Mouse (Mus musculus) kidney, embryonic 16.5 days (tissue): ENCODE results near the gene Slc25a22. TPM values are rescaled to one million over a fixed set of nuclear protein-coding genes. Genes with fewer than 3 reads are reported as not detected.

ENCODE experiments used
- ATAC-seq: fragments of 200-750 bp; cut with Nextera tagmentation; 2 replicates; pipeline ENCODE4 v1.8.0; 2017; ENCODE audit warnings: moderate TSS enrichment; ENCODE audit not compliant: low FRiP score, low TSS enrichment
- H3K27ac ChIP-seq: fragments of 300-500 bp; sonication (generic); 2 replicates; pipeline ENCODE4 v1.5.1; 2014; ENCODE audit warnings: low read length
- H3K27me3 ChIP-seq: fragments of 300-500 bp; sonication (generic); 2 replicates; pipeline ENCODE4 v1.6.1; 2014; ENCODE audit warnings: low read length, control low read depth, mixed read lengths; ENCODE audit not compliant: insufficient read depth
- H3K36me3 ChIP-seq: fragments of 300-500 bp; sonication (generic); 2 replicates; pipeline ENCODE4 v1.6.1; 2014; ENCODE audit warnings: low read length, control low read depth, mixed read lengths; ENCODE audit not compliant: insufficient read depth
- H3K4me1 ChIP-seq: fragments of 300-500 bp; sonication (generic); 2 replicates; pipeline ENCODE4 v1.6.1; 2014; ENCODE audit warnings: low read length, control low read depth, mixed read lengths; ENCODE audit not compliant: insufficient read depth
- H3K4me2 ChIP-seq: fragments of 300-500 bp; sonication (generic); replicated peaks from 2 replicates; pipeline ENCODE4 v1.6.1; 2014; ENCODE audit warnings: low read depth, low read length
- H3K4me3 ChIP-seq: fragments of 300-500 bp; sonication (generic); 2 replicates; pipeline ENCODE4 v1.5.1; 2014; ENCODE audit warnings: mild to moderate bottlenecking, low read length
- H3K9ac ChIP-seq: fragments of 300-500 bp; sonication (generic); replicated peaks from 2 replicates; pipeline ENCODE4 v1.6.1; 2014; ENCODE audit warnings: low read length
- H3K9me3 ChIP-seq: fragments of 300-500 bp; sonication (generic); 2 replicates; pipeline ENCODE4 v1.6.1; 2016; ENCODE audit warnings: low read length, control low read depth
- WGBS: fragments of 180-500 bp; shearing (Covaris S2); extraction: QIAGEN DNeasy Blood & Tissue Kit; methylation state at CpG from one replicate; pipeline ENCODE4 v1.1.7; 2014; 5-methylcytosine and 5-hydroxymethylcytosine counted together
- polyA plus RNA-seq: library from polyadenylated mRNA; unstranded; fragments of >200 nt; fragmentation: Nextera tagmentation; extraction: Ambion mirVana; gene quantifications from 2 replicates; pipeline ENCODE4 v1.2.1, GENCODE M21; 2015

Gene Slc25a22
- polyA plus RNA-seq, 1 experiment from 2014 or later, result 33.2 TPM

DNA sequence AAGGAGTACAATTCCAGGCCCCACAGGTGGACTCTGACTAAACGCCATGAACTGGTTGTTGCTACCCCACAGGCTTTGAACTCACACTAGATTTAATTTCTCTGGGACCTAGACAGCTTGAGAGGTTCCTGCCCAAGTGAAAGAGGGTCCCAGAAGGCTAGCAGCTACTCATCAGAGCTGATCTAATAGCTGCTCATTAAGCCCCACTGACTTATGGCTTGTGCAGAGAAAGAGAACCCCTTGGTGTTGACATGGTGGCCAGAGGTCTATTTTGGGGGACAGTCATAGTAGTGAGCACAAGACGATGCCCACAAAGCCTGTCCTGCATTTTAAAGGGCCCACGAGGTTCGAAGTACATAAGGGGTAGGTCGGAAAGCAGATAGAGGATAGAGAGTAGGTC lies 36.5 kb upstream of the Slc25a22 start:
- ATAC-seq, result no peak
- H3K4me1 ChIP-seq, result peaks cover 48% of the 10 kb centered on the region
- WGBS, result 7% methylated on average over 5 of the region's 5 CpGs

GRCm38 (mm10) chr7:141472763-141473162 lies 35.1 kb upstream of the Slc25a22 start:
- no peak overlapping the region for H3K27ac ChIP-seq
- H3K4me3 ChIP-seq, result no peak overlapping the region
- H3K9me3 ChIP-seq, result no peaks in the 10 kb centered on the region
- ATAC-seq, result no peak
- 75% methylated on average over 6 of the region's 6 CpGs for WGBS
- H3K4me1 ChIP-seq, result peaks cover 53% of the 10 kb centered on the region
- no peak overlapping the region for H3K9ac ChIP-seq
- no peaks in the 10 kb centered on the region for H3K27me3 ChIP-seq
- H3K4me2 ChIP-seq, result no peak overlapping the region
- H3K36me3 ChIP-seq, result peaks cover 26% of the 10 kb centered on the region

More for the DNA sequence above, 36.5 kb upstream of the Slc25a22 start:
- Histone ChIP-seq H3K27ac (no peak overlapping the region), H3K9me3 (no peaks in the 10 kb centered on the region), H3K4me2 (peak overlapping the region; percentile 91), H3K27me3 (no peaks in the 10 kb centered on the region), H3K4me3 (peak overlapping the region; percentile 81), H3K9ac (peak overlapping the region; percentile 90), H3K36me3 (peaks cover 26% of the 10 kb centered on the region)

GRCm38 (mm10) chr7:141472226-141472625 lies 34.5 kb upstream of the Slc25a22 start:
- Histone ChIP-seq H3K9ac (no peak overlapping the region), H3K9me3 (no peaks in the 10 kb centered on the region), H3K27ac (no peak overlapping the region), H3K4me3 (no peak overlapping the region), H3K4me1 (peaks cover 48% of the 10 kb centered on the region), H3K36me3 (peaks cover 26% of the 10 kb centered on the region), H3K27me3 (no peaks in the 10 kb centered on the region), H3K4me2 (no peak overlapping the region)
- WGBS, result 77% methylated on average over 6 of the region's 6 CpGs
- no peak for ATAC-seq

DNA sequence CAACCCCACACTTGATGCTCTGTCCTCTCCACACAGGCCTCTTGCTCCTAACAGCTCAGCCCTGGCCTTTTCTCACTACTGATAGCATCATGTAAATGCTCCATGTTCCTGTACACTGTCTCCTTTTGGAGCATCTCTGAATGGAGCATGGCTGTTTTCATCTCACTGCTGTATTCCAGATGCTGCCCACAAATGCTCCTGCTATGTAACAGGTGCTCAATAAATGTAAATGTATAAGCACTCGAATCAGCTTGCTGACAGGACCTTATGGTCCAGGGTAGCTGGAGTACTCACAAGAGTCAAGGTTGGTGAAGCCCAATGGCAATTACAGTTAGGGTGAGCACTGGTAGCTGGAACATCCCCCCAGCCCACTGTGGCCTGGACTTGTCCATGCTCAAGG lies 33.5 kb upstream of the Slc25a22 start:
- no peak overlapping the region for H3K4me3 ChIP-seq
- 79% methylated on average over 1 of the region's 1 CpGs for WGBS
- H3K27ac ChIP-seq, result no peak overlapping the region
- no peaks in the 10 kb centered on the region for H3K27me3 ChIP-seq
- H3K4me2 ChIP-seq, result no peak overlapping the region
- H3K4me1 ChIP-seq, result peaks cover 46% of the 10 kb centered on the region
- peaks cover 26% of the 10 kb centered on the region for H3K36me3 ChIP-seq
- no peak overlapping the region for H3K9ac ChIP-seq
- ATAC-seq, result no peak
- no peaks in the 10 kb centered on the region for H3K9me3 ChIP-seq

GRCm38 (mm10) chr7:141470637-141470944 lies 32.9 kb upstream of the Slc25a22 start:
- no peak overlapping the region for H3K4me2 ChIP-seq
- WGBS, result 91% methylated on average over 10 of the region's 10 CpGs
- H3K27ac ChIP-seq, result no peak overlapping the region

GRCm38 (mm10) chr7:141469901-141470636 lies 32.4 kb upstream of the Slc25a22 start:
- no peak overlapping the region for H3K4me2 ChIP-seq
- ATAC-seq, result no peak
- peak overlapping the region; percentile 97 for H3K27ac ChIP-seq
- H3K36me3 ChIP-seq, result peaks cover 26% of the 10 kb centered on the region
- no peaks in the 10 kb centered on the region for H3K9me3 ChIP-seq
- H3K27me3 ChIP-seq, result 0 out of 2 replicates have a peak, but pooled peaks cover 5% of the 10 kb centered on the region
- H3K4me3 ChIP-seq, result no peak overlapping the region
- peaks cover 46% of the 10 kb centered on the region for H3K4me1 ChIP-seq
- 88% methylated on average over 18 of the region's 18 CpGs for WGBS
- H3K9ac ChIP-seq, result 0 out of 2 replicates have a peak overlapping the region, but pooled peaks have one; percentile 90

More at GRCm38 (mm10) chr7:141470637-141470944, 32.9 kb upstream of the Slc25a22 start:
- Histone ChIP-seq H3K4me1 (peaks cover 42% of the 10 kb centered on the region), H3K36me3 (peaks cover 26% of the 10 kb centered on the region), H3K9ac (no peak overlapping the region), H3K4me3 (no peak overlapping the region), H3K27me3 (no peaks in the 10 kb centered on the region), H3K9me3 (no peaks in the 10 kb centered on the region)
- no peak for ATAC-seq

- Histone ChIP-seq H3K36me3 (peaks cover 26% of the 10 kb centered on the region), H3K9ac (peak overlapping the region; percentile 90), H3K9me3 (no peaks in the 10 kb centered on the region), H3K4me2 (peak overlapping the region; percentile 92), H3K4me1 (peaks cover 53% of the 10 kb centered on the region), H3K27me3 (peaks cover 11% of the 10 kb centered on the region), H3K4me3 (peak overlapping the region; percentile 85; the same call in 1 of the 2 replicates), H3K27ac (peak overlapping the region; percentile 97)
- ATAC-seq, result no peak
- 51% methylated on average over 6 of the region's 6 CpGs for WGBS
Observed at GRCm38 (mm10) chr7:141469352-141469751, 31.7 kb upstream of the Slc25a22 start.

- ATAC-seq, result peak; percentile 78
- Histone ChIP-seq H3K9ac (peak overlapping the region; percentile 90), H3K36me3 (peaks cover 26% of the 10 kb centered on the region), H3K9me3 (no peaks in the 10 kb centered on the region), H3K4me2 (peak overlapping the region; percentile 92), H3K27me3 (peaks cover 18% of the 10 kb centered on the region), H3K4me1 (peaks cover 52% of the 10 kb centered on the region), H3K4me3 (peak overlapping the region; percentile 85), H3K27ac (peak overlapping the region; percentile 97)
- WGBS, result 10% methylated on average over 8 of the region's 8 CpGs
Observed at GRCm38 (mm10) chr7:141468522-141469211, 31.0 kb upstream of the Slc25a22 start.

DNA sequence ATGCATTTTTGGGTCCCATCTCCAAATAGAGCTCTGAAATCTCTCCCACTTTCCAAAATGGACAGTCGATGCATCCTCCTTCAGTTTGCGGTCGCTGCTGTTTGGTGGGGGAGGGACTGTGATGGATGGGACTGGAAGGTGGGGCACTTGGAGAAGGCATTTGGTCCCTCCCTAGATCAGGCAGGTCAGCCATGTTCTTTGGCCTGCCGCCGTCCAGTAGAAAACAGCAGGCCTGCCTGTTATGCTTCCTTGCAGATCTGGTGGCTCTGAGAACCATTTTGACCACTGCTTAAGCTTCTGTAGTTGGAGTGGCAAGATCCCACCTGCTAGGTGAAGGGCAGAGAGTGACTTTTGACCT lies 30.5 kb upstream of the Slc25a22 start:
- Histone ChIP-seq H3K9ac (peak overlapping the region; percentile 90), H3K4me1 (peaks cover 50% of the 10 kb centered on the region), H3K4me3 (peak overlapping the region; percentile 85), H3K27me3 (peaks cover 23% of the 10 kb centered on the region), H3K27ac (peak overlapping the region; percentile 97), H3K4me2 (peak overlapping the region; percentile 92), H3K36me3 (peaks cover 26% of the 10 kb centered on the region), H3K9me3 (no peaks in the 10 kb centered on the region)
- ATAC-seq, result no peak
- WGBS, result 4% methylated on average over 5 of the region's 5 CpGs
